Mouse (Mus musculus): ENCODE results near the gene Tead1.

DNA sequence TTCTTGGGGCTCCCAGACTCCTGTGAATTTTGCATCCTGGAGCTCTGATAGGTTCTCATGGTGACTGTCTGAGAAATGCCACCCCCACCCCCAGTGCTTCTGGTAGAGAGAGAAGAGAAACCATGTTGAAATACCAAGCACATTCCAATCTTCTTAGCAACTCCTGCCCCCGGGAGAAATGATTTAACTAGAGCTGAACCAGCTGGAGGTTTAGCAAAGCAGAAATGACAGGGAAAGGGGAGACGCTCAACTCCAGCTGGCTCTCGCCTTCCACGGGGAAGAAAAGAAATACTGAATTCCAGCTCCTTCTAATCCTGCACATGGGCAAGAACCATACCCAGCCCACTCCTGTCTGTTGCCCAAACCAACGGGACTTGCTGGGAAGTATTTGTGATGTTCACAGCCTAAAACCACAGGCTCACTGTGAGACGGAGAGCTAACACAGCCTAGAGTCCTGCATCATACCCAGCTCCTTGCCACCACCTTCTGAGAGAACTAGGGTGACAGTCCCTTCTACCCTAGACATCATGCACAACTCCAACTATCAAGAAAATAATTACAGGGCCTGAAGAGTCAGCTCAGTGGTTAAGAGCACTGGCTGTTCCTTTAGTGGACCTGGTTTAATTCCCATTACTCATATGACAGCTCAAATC, 15.7 kb upstream of the Tead1 start:
- TF ChIP-seq CTCF (IDR thresholded peaks at IDR 0.05; ENCODE audit: insufficient read depth, low read depth, low read length) (no peak), POLR2A (IDR thresholded peaks at IDR 0.05; ENCODE audit: insufficient read depth, low read depth, low read length) (no peak)
